Mouse (Mus musculus) mouse trophoblast stem cell (cell line): ENCODE measurements at regions not wholly inside any gene's neighbourhood (a gene's known extent, or its start where the extent isn't known, plus 50 kb on each side); places are given as distances from the start of the nearest gene placed in this dataset.

ENCODE experiments used
- in situ Hi-C, 2 experiments: fragments of 300-500 bp; cut with MseI, MboI; formaldehyde crosslinking; loops; 2 replicates in 1 of 2; 3 replicates in 1 of 2; pipeline ENCODE4 v1.15.1; 2025

- in situ Hi-C loops, result no loop called here
These were observed 112.2 kb downstream of the Ipo8 start for GRCm38 (mm10) chr6:148719062-148719461.

DNA sequence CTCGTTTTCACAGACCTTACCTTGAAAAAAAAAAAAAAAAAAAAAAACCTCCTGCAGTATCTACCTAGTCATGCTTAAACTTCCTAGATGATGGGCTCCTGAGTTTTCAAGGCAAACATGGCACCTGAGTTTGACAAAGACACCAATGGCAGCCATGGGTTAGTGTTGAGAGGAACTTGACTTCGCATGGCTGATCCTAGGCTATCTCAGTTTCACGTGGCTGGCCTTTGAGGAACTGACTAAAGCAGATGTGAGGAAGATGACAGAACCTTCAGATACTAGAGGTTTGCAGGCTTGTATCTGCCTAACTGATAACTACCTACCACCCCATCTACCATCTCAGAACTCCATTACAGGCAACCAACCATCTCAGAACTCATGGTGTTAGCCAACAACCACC is 120.9 kb downstream of the Ipo8 start:
- in situ Hi-C loops, result no loop called here

DNA sequence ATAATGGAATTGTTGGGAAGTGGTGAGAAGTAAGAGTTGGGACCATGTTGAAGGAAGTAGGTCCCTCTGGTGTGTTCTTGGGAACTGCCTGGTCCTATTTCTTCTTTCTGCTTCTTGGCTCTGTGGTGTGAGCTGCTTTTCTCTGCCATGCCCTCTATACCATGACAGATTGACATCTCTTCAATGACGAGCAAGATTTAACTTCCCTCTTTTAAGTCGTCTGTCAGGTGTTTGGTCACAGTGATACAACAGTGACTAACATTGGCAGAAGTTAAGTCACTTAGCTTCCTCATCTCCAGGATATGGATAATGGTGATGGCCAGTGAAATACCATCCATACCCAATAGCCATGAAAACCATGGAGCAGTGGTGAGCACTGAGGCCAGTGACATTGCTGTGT is 122.9 kb downstream of the Ipo8 start:
- in situ Hi-C loops, result loop anchor here in 1 of 2 experiments (10.0 kb wide), 1 partner anchor 206 kb away; no protein-coding TSS in a partner anchor

- in situ Hi-C loops, result loop anchor here in 1 of 2 experiments (10.0 kb wide), 1 partner anchor 209 kb away; no protein-coding TSS in a partner anchor
These were observed 125.6 kb downstream of the Ipo8 start for GRCm38 (mm10) chr6:148705711-148706110.

DNA sequence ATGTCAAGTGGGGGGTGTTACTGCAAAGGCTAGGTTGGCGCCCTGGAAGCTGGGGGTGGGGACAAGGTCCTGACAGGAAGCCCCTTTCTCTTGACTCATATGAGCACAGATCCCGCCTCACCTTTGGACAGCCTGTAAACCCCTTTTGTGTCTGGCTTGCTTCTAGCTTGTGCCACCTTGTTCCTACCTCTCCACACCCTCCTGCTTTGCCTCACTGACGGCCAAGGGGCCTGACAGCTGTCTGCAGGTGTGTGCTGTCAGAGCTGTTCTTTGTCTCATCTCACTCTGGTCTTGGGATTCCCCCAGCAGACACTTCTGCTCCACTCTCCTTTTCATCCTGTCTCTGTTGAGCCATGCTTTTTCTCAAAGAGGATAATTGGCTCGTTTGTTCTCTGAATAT is 137.9 kb downstream of the Ipo8 start:
- in situ Hi-C loops, result loop anchor here in 1 of 2 experiments (25.0 kb wide), 1 partner anchor 256 kb away; the partner anchor contains the start of gene Tmtc1

GRCm38 (mm10) chr6:148687770-148688169 is 143.5 kb downstream of the Ipo8 start:
- in situ Hi-C loops, result loop anchor here in 1 of 2 experiments (25.0 kb wide), 1 partner anchor 250 kb away; the partner anchor contains the start of gene Tmtc1

GRCm38 (mm10) chr6:148660152-148660551 is 171.1 kb downstream of the Ipo8 start:
- in situ Hi-C loops, result no loop called here

- in situ Hi-C loops, result no loop called here
These were observed 178.1 kb downstream of the Ipo8 start for GRCm38 (mm10) chr6:148653216-148653615.

GRCm38 (mm10) chr6:148652434-148652833 is 178.8 kb downstream of the Ipo8 start:
- in situ Hi-C loops, result no loop called here

GRCm38 (mm10) chr6:148647423-148648390 is 183.6 kb downstream of the Ipo8 start:
- in situ Hi-C loops, result no loop called here

- in situ Hi-C loops, result no loop called here
These were observed 190.7 kb downstream of the Ipo8 start for GRCm38 (mm10) chr6:148640595-148640994.

DNA sequence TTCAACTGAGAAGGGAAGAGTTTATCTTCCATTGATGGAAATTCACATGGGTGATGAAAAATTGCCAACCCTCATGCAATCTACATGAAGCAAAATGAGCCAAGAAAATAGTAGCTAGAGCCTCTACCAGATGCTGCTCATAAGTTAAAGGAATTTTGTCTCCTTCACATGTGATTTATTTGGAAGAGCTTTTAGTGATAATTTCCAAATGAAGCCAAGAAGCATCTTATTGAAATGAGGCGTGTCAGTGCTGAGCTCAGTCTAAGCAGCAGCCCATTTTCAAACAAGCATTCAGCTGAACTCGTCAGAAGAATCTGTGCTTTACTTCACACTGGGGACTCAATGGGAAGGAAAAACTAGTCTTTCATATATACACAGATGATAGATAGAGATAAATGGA is 190.0 kb upstream of the Tmtc1 start:
- in situ Hi-C loops, result no loop called here

- in situ Hi-C loops, result no loop called here
These were observed 183.0 kb upstream of the Tmtc1 start for GRCm38 (mm10) chr6:148627090-148627605.

DNA sequence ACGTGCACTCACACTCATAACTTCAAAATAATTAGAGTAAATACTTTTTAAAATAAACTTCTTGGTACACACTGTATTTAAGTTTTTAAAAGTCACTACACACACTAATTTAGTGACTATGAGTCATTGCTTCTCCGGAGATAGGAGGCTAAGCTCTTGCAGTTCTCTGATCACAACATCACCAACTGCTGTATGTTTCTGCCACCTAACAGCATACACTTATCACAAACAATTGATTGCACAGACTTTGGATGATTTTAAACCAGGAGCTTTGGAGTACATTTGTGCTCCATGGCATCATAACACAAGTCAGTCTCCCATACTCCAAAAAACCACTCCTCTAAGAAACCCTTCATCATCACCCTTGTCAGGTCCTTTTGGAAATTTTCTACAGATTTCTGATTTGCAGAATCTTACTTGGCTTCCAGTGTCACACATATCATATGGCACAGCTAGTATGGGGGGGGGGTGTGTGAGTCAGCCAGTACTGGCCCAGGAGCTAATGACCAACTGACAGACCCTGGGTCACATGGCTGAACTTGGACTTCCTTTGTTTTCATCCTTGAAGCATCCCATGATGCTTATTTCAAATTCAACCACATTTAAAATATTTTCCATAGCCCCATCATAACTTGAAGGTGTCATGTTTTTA is 179.1 kb upstream of the Tmtc1 start:
- in situ Hi-C loops, result no loop called here

- in situ Hi-C loops, result no loop called here
These were observed 175.8 kb upstream of the Tmtc1 start for GRCm38 (mm10) chr6:148620034-148620433.

DNA sequence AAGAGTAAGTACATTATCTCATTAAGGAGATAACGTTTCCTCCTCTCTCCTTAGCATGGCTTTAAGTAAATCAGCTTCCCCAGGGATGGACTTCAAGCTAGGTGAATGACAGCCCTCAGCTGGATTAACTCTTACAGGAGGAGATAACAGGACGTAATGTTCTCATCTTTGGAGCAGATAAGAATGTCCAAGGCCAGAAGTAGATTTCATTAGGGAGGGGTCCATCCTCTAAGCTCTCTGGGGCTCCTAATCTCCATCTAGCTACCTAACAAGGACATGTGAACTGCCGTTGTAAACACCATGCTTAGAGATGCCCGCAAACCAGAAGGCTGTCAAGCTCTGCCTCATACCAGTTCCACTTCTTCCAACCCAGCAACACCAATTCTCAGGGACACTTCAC is 171.7 kb upstream of the Tmtc1 start:
- in situ Hi-C loops, result no loop called here

DNA sequence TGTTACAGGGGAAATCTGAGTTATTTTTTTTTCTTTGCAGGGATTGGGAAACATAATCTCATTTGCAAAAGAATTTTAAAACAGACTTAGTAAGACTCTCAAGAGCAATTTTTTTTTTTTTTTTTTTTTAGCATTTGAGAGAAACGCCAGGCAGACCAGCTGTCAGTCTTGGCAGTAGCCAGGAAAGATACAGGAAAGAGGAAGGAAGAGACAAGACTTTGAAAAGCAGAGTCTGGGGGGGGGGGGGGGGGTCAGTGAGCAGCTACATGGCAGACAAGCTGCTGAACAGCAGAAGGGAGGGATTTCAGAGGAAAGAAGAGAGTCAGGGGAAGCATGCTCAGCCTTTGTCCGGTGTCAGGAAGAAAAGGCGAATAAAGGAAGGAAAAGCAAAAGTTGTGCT is 171.3 kb upstream of the Tmtc1 start:
- in situ Hi-C loops, result no loop called here

DNA sequence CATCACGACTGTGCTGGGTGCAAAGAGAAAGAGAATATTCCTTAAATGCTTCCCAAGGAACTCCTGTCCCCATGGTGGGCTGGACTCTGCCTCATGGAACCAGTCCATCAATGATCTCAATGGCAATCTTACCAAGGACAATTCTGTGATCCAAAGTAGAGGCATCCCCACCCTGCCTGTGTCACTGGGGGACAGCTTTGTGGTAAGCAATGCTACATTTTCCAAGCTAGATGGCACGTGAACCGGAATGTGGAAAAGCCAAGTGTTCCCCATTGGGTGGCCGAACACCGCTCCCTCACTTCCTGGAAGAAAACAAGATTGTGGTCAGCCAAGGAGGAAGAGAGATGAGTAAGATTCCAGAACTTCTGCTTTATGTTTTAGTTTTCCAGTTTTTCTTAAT is 164.7 kb upstream of the Tmtc1 start:
- in situ Hi-C loops, result no loop called here

DNA sequence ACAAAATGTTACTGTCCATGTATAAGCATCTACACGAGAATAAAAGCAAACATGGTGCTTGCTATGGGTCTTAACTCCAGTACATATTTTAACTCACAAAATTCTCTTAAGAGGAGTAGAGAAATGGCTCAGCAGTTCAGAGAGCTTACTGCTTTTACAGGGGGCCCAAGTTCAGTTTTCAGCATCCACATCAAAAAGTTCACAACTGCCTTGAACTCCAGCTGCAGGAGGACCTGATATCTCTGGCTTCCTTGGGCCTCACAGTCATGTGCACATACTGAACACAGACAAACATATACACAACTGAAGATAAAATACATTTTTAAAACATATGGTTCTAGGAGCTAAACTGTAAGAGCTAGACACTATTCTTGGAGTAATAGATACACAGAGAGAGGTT is 161.0 kb upstream of the Tmtc1 start:
- in situ Hi-C loops, result no loop called here

DNA sequence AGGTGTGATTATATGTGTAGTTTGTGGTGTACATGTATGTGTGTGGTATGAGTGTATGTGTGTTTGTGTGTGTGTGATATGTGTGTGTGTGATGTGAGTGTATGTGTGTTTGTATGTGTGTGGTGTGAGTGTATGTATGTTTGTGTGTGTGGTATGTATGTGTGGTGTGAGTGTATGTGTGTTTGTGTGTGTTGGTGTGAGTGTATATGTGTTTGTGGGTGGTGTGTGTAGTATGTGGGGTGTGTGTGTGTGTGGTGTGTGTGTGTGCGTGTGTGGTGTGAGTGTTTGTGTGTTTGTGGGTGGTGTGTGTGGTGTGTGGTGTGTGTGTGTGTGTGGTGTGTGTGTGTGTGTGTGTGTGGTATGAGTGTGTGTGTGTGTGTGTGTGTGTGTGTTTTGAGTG is 160.6 kb upstream of the Tmtc1 start:
- in situ Hi-C loops, result no loop called here

GRCm38 (mm10) chr6:148603878-148604277 is 159.7 kb upstream of the Tmtc1 start:
- in situ Hi-C loops, result no loop called here

DNA sequence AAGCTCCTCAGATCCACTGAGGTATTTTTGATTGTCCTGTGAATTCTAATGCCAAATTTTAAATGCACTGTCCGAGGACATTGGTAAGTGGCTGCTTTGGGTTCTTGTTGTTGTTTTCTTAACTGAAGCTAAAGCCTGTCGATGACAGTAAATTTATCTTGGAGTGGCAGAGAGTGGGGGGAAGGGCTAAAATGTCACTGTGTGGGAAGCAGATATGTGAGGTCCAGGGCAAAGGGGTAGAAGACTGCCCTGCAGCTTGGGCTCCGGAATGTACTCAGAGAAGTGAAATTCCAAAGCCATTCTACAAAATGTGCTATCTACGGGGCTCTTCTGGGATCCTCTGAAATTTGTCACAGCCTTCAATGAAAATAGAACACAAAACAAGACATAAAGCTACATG is 159.3 kb upstream of the Tmtc1 start:
- in situ Hi-C loops, result no loop called here
